Mouse (Mus musculus) megakaryocyte, adult 5-6 weeks (primary cell): ENCODE measurements around the gene Jak2. TPM values are rescaled to one million over a fixed set of nuclear protein-coding genes. Genes with fewer than 3 reads are reported as not detected.
A peak's percentile ranks its signal among the peaks of the same experiment; 100 is the strongest.

Experiments used
- ATAC-seq: 2 replicates; pipeline ENCODE4 v1.8.0; 2016; ENCODE audit warnings: mild to moderate bottlenecking, inconsistent platforms; ENCODE audit not compliant: poor library complexity, severe bottlenecking
- total RNA-seq, 2 experiments: library from RNA; stranded (forward) in 1 of 2; stranded (reverse) in 1 of 2; fragments of 153-499, 151-499 nt in 1 of 2; fragments of 221-1000, 200-1000 nt in 1 of 2; gene quantifications; 2 replicates each; pipeline versions ENCODE4 v1.2.3 to v1.2.4; 2015 to 2017

The Jak2 gene
- total RNA-seq, 2 experiments from 2014 or later = 80.8 to 82.1 TPM

GRCm38 (mm10) chr19:29251958-29252801 is 552 bp downstream of the Jak2 start:
- ATAC-seq = no peak

GRCm38 (mm10) chr19:29252831-29253545 is 1.4 kb downstream of the Jak2 start:
- no peak for ATAC-seq

GRCm38 (mm10) chr19:29253728-29254127 is 2.1 kb downstream of the Jak2 start:
- peak; percentile 70 for ATAC-seq

- ATAC-seq = no peak
Measured at GRCm38 (mm10) chr19:29254671-29255070, 3.0 kb downstream of the Jak2 start.

- ATAC-seq = no peak
Measured at GRCm38 (mm10) chr19:29255327-29256027, 3.8 kb downstream of the Jak2 start.

- no peak for ATAC-seq
Measured at GRCm38 (mm10) chr19:29261638-29262037, 10.0 kb downstream of the Jak2 start.

- no peak for ATAC-seq
Measured at GRCm38 (mm10) chr19:29263492-29263891, 11.9 kb downstream of the Jak2 start.

- no peak for ATAC-seq
Measured at GRCm38 (mm10) chr19:29265538-29265937, 13.9 kb downstream of the Jak2 start.

- no peak for ATAC-seq
Measured at GRCm38 (mm10) chr19:29267075-29267868, 15.6 kb downstream of the Jak2 start.

GRCm38 (mm10) chr19:29268788-29269321 is 17.2 kb downstream of the Jak2 start:
- ATAC-seq = no peak

GRCm38 (mm10) chr19:29270226-29270625 is 18.6 kb downstream of the Jak2 start:
- ATAC-seq = no peak

GRCm38 (mm10) chr19:29271147-29271578 is 19.5 kb downstream of the Jak2 start:
- ATAC-seq = no peak; the same call in 1 of the 2 replicates

GRCm38 (mm10) chr19:29272011-29272809 is 20.6 kb downstream of the Jak2 start:
- no peak for ATAC-seq

GRCm38 (mm10) chr19:29276414-29276813 is 24.8 kb downstream of the Jak2 start:
- no peak for ATAC-seq

- no peak for ATAC-seq
Measured at GRCm38 (mm10) chr19:29278944-29279587, 27.4 kb downstream of the Jak2 start.

- ATAC-seq = no peak
Measured at GRCm38 (mm10) chr19:29285451-29285869, 33.8 kb downstream of the Jak2 start.

GRCm38 (mm10) chr19:29287863-29288262 is 36.2 kb downstream of the Jak2 start:
- ATAC-seq = no peak

GRCm38 (mm10) chr19:29291532-29291931 is 39.9 kb downstream of the Jak2 start:
- ATAC-seq = no peak

- ATAC-seq = no peak
Measured at GRCm38 (mm10) chr19:29292546-29292945, 40.9 kb downstream of the Jak2 start.
